Mouse (Mus musculus) lung, postnatal 14 days (tissue): ENCODE measurements around the gene Smpd2.
A peak's percentile ranks its signal among the peaks of the same experiment; 100 is the strongest.

Source experiments
- DNase-seq: peaks from one replicate; pipeline ENCODE4 v3.0.0; 2021

Smpd2 gene

DNA sequence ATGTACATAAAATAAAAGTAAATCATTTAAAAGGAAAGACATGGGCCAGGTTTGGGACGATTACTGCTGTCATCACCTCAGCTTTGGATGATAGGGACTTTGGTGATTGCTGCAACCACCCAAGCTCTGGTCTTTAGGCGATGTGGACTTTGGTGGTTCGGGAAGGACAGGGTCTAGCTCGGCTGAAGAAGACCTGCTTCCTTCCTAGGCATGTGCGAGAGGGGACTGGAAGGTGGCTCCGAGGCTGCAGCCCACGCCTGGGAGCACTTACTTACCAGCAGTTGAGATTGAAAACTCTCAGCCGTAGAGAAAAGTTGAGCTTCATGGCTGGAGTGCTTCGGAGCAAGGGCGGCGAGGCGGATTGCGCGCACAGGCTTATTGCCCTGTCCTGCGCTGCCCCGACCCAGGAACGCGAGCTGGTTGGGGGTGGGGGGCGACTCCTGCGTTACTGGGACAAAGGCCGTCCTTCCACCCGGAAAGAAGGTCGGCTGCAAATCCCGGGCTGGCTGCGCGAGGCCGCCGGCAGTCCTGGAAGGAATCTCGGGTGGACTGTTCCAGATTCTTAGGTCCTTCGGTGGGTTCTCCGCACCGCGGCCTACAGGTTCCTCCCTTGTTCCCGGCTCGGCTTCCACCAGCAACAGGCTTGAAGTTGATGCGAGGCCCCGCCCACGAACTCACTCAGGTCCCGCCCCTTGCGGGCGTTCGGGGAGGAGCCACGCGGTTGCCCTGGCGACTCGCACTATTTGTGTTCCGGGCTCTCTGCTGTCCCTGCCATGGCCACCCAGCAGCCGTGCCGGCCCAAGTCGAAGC lies at the start of gene Smpd2, which contains the start of gene Ppil6:
Smpd2 (minus strand) TSS at position 662 of the 810 bp plus-strand sequence.
Ppil6 (plus strand) TSS at position 732 of the 810 bp plus-strand sequence.
- peak; percentile 96 for DNase-seq

DNA sequence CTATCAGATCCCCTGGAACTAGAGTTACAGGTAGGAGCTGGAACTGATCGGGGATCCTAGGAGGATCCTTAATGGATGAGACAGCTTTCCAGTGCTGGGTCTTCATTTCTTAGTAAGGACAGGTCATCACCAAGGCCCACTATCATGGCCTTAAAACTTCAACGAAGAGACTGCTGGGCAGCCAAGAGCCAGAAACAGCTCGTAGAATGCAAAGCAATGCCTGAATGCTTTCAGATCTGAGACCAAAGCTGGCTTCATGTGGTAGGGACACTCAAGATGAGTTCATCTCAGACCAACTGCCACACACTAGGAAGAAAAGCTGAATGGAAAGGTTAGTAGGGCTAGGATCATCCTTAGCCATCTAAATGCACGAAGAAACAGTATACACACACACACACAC lies 48.8 kb upstream of the Smpd2 start:
- no peak for DNase-seq

DNA sequence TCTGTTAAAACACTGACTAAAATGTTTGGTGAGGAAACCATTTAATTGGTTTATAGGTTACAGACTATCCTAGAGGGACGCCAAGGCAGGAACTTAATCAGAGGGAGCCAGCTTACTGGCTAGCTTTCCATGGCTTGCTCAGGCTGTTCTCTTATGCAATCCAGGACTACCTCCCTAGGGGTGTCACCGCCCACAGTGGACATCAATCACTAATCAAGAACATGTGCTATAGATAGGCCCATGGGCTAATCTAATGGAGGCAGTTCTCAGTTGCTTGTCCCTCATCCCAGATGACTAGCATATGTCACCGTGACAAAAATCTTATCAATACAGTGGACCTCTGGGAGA lies 47.8 kb upstream of the Smpd2 start:
- no peak for DNase-seq

DNA sequence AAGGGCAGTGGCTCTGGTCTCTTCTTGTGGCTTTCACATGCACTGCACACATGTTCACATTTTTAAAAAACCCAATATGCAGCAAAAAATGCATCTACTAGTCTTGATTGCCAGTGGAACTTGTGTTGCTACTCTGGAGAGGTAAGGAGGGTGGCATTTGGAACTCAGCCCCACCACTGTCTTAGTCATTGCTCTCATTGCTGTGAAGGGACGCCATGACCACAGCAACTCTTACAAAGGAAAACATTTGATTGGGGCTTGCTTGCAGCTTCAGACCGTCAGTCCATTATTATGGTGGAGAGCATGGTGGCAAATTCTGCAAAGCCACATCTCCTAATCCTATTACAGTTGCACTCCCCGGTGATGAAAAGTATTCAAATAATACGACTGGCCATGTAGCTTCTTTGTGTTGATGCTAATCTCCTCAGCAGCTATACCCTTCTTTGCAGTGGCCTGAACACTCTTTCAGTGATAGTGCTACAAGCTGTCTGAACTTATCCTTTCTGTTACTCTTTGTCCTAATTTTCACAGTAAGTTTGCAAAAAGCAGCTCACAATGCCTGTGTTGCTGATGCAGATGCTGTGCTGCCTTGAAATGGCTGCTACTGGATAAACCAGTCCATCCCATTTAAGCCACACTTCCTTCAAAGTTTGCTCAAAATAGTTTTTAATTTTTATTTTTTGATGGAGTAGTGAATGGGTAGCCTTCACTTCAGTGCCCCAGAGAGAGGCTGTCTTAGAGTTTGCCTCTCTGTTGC lies 47.2 kb upstream of the Smpd2 start:
- no peak for DNase-seq

DNA sequence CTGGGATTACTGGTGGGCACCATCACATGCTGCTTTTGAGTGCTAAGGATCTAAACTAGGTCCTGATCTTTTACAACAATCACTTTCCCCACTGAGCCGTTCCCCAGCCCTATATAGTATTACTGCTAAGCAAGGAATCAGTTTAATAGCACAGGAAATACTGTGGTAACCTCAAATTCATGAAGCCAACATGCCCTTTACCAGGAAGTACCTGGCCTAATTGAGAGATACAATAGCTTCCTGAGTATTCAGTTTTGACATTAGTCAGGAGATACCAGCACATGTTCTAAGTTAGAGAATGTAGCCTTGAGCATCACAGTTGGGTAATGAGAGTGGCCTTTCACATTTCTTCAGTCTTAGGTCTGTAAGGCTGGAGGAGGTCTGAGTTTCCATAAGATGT lies 46.5 kb upstream of the Smpd2 start:
- no peak for DNase-seq

DNA sequence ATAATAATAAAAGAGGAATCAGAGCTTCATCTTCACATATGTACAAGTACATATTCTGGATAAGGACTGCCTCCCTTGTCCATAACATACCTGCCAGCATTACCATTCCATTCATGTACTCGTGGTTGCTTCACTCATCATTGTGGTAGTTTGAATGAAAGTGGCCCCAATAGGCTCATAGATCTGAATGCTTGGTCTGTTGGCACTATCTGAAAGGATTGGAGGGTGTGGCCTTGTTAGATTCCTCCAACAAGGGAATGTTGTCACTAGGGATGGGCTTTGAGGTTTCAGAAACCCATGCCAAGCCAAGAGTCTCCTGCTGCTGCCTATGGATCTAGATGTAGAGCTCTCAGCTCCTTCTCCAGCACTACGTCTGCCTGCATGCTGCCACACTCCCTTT lies 45.8 kb upstream of the Smpd2 start:
- no peak for DNase-seq

DNA sequence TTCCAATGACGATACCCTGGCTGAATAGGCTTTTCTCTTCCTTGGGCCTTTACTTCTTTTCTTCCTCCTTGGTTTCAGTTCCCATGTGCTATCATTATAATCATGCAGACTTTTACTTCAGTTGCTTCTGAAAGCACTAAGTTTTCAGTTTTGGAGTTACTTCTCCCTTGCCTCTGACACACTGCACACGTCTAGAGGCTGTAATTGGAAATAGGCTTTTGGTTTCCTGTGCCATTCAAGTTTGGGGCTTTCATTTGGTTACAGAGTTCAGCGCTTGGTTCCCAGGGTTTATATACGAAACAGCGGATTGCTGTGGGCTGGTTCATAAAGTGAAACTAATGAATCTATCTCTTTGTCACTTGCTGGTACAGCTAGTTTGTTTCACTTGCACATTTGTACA lies 39.8 kb upstream of the Smpd2 start:
- no peak for DNase-seq

DNA sequence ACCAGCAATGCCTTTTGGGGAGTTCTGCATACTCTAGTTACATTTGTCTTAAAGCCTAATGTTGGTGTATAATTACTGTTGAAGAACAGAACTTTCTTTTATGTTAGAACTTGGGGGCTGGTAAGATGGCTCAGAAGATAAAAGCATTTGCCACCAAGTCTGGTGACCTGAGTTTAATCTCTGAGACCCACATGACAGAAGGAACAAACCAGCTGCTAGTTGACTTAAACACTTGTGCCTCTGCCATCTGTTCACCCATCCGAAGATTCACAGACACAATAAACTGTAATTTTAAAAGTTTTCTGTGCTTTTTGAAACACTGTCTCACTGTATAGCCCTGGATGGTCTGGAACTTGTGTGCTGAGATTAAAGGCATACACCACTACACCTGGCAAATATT lies 35.5 kb upstream of the Smpd2 start:
- no peak for DNase-seq

DNA sequence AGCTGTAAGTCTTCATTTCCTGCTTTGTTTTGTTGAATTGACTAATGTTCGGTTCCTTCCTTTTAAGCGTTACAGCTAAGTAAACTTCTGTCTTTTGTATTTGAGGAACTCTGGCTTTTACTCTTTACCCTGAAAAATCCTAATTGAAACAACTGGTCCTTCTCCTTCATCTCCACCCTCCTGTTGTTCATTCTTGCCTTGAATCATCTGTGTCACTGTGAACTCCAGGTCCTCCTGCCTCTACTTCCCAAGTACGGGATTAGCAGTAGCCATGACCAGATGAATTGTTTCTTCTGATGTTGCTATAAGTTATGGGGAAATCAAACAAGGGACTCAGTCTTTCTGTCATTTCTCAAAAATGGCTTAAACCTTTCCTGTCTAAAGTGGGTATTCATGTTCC lies 33.2 kb upstream of the Smpd2 start:
- no peak for DNase-seq

DNA sequence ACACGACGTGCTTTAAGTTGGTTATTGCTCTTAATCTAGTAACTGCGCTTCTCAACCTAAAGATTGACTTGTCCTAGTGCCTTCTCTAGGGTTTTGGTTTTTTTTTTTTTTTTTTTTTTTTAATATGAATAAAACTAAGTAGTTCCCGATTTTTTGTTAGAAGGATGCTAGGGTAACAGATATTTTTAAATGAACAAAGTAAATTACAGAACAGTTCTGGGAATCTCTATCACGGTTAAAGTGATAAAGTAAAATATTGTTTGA lies 30.2 kb upstream of the Smpd2 start:
- DNase-seq: no peak

DNA sequence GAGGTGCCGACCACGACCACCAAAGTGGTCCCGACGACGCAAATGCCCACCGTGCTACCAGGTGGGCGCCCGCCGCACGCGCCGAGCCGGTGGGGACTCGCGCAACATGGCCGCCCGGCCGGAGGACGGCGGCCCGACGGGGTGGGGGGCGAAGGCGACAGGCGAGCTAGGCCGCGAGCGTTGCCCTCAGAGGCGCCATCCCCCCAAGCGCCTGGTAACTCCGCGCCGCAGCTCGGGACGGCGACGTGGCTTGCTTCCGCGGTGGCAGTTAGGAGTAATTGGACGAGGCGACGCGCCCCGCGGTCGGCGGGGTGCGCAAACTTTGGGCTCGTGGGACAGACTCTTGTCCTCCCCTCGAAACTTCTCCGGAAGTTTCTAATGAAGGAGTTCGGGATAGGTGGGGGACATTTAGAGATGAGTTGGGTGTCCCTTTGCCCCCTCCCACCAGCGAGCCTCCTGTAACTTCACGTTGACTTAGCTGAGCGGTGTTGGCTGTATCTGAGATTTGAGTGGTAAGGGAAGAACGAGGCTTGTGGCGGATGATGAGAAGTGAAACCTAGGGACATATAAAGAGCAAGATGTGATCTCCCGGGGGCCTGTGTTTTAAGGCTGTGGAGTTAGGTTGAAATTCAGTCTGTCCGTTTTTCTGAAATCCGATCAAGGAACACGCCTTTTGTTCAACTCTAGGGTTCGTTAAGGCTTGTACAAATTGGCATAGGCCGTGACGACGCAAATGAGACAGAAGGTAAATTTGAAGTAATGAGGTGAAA lies 29.7 kb upstream of the Smpd2 start:
- peak; percentile 57 for DNase-seq

DNA sequence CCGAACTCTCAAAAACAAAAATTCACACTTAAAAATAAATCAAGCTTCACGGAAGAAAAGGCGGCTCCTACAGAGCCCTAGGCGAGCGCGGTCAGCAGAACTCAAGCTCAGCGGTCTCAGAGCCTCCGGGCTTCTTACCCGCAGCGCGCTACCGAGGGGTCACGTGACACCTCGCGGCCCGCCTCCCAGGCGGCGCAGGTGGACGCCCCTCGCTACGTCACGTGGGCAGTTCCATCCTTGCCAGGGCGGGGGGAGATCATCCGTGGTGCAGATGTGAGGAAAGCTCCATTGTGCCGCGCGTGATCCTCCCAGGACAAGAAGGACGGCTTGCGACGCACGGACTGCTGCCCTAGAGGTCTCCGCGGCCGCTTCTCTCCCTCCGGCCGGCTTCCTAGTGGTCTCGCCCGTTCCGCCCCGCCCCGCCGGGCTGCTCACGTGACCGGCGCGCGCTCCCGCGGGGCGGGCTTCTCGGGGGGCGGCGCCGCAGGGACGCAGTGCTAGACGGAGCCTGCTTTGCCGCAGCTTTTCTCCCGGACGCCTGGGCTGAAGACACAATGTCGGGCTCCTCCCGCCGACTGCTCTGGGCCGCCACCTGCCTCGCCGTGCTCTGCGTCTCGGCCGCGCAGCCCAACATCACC lies 28.9 kb upstream of the Smpd2 start, which contains the start of gene Cd164:
Cd164 (plus strand) TSS at position 434 of the 638 bp plus-strand sequence.
- peak; percentile 93 for DNase-seq

DNA sequence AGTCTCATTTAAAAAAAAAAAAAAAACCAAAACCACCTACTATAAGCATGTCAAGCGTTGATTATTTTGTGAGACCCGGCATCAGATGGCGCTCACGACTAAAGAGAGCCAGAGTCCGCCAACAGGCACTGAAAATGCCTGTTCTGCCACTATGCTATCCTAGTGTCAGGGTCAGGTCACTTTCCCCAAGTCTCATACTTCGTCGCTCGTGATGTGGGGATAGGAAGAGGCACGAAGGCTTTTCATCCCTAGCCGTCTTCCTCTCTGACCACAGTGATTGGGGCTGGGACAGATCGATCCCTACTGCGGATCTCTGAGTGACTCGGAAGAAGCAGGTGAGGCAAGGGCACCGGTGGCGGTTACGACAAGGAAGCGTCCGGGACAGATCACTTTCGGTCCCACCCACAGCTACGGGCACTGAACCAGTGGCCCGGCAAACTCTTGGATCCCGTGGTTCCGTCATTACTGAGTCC lies 28.4 kb upstream of the Smpd2 start:
- peak; percentile 69 for DNase-seq

DNA sequence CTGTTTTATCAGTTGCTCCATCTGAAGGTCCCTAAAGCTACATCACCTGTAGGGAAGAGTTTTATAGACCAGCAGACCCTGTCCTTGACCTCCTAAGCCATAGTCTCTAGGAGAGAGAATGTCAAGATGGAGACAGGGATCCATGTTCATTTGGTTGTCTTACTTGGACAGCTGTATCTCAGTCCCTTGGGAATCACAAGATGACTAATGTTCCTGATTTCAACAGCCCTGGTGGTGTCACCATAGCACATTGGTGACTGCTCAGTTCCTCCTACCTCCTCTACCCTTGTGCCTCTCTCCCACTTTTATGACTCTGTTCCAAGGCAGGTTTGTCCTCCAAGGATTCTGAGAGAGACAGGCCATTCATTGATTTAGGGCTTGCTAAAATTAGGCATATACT lies 24.8 kb upstream of the Smpd2 start:
- no peak for DNase-seq

DNA sequence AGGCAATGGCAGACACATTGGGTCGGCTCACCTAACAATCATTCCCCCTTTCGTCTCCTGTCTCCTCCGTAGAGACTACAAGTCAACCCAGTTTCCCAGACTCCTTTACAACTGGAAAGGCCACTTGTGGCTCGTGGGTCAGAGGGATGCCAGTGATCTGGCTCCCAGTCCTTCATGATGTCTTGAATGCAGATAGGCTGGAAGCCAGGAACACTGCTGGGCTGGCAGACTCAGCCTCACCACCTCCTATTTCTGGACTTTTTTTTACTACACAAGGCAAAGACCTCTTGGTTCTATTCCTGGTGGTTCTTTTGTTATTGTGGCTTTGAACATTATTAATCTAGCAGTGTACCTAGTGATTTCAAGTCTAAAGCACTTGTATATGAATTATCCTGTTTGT lies 24.1 kb upstream of the Smpd2 start:
- no peak for DNase-seq

DNA sequence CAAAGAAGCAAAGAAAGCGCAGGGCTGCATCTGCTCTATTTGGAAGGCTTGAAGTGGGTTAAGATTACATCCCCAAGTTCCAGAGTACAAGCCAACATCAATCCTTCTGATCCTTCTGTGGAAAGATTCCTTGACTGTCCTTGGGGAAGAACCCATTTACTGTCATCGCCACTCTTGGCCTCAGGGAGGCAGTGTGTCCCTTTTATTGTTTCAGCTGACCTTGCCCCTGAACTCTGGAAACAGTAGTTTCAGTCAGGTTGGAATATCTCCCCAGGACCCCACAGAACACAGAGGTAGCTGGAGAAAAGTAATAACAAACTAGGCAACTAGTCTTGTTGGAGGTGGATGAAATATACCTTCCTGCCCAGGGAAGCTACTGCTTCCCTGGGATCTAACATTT lies 19.0 kb upstream of the Smpd2 start:
- peak; percentile 42 for DNase-seq

DNA sequence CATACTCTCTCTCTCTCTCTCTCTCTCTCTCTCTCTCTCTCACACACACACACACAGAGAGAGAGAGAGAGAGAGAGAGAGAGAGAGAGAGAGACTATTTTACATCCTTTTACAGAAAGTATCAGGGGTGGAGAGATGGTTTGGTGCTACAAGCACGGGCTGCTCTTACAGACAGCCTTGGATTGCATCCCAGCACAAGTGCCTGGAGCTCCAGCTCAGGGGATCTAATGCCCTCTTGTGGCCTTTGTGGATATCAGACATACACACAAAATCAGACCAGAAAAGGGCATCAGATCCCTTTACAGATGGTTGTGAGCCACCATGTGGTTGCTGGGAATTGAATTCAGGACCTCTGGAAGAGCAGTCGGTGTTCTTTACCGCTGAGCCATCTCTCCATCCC lies 15.3 kb upstream of the Smpd2 start:
- peak; percentile 78 for DNase-seq

DNA sequence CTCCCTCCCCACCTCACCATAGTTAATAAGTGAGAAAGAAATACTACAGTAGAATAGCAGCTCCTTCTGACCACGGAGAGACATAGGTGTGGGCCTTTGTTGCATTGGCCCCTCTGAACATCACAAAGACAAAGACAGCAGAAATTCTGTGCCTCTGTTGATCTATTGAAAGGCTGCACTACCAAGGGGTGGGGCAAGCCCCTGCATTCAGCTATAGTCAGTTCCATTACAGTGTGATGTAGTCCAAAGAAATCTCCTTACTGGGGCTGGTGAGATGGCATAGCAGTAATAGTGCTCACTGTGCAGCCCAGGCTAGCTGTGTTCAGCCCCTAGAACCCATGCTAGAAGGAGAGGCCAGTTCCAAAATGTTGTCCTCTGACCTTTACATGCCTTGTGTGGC lies 14.8 kb upstream of the Smpd2 start:
- no peak for DNase-seq

DNA sequence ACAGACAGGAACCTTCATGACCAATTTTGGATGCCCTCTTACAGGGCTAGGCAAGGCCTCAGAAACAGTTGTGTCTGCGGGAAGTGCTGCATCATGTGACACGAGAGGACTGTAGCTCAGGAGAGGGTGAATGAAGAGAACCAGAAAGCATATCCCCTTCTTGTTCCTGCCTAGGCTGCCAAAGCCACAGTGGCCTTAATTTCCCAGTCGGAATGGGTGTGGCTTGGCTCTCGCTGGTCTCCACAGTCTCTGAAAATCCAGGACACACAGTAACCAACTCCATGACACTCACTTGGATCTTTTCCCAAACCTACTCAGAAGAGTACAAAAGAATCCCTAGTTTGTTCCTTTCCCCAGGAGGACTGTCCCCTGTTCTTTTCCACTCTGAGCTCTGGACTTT lies 10.8 kb upstream of the Smpd2 start:
- DNase-seq: peak; percentile 32

DNA sequence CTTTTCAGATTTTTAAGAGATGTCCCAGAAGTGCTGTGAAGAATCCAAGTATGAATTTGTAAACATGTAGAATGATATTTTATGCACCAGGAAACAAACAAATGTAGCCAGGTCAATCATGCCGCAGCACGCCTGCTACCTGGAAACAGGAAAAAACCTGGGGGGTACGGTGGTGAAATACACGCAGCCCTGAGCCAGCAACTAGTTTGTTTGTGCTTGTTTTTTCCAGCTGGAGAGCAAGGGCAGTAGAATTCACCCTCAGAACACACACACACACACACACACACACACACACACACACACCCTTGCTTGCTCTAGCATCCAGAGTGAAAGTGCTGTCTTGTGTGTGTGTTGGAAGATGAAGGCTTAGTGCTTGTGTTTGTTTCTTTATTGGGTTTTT lies 942 bp upstream of the Smpd2 start:
- DNase-seq: no peak

DNA sequence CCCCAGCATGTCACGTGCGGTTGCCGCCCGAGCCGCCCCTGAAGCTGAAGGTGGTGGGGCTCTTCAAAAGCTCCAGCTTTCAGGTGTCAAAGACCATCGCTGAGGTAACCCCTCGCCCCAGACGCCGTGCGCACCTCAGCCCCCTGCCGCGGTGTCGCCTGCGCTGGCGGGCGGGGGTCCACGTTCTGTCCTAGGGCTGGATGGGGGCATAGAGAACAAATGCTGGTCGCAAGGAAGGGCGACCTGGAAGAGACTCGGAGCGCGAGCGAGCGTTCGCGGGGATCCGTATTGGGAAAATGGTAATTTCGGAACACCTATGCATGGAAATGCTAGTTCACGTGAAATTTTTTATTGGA lies 327 bp upstream of the Smpd2 start:
- DNase-seq: no peak

DNA sequence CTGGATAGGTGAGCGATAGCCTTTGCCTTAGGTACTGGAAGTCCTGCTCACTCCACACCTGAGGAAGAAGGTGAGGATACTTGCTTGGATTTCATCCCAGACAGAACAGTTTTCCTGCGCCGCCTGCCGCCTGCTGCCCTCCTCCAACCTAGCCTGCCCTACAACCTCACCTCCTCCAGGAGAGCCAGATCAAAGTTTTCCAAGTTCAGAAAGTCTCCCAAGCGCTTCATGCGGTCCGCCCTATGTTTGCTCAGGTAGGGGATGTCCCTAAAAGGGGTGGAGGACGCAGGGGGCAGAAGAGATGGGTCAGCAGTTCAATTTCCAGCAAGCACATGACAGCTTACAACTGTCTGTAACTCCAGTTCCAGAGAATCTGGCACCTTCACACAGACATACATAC lies 875 bp downstream of the Smpd2 start:
- DNase-seq: peak; percentile 12

DNA sequence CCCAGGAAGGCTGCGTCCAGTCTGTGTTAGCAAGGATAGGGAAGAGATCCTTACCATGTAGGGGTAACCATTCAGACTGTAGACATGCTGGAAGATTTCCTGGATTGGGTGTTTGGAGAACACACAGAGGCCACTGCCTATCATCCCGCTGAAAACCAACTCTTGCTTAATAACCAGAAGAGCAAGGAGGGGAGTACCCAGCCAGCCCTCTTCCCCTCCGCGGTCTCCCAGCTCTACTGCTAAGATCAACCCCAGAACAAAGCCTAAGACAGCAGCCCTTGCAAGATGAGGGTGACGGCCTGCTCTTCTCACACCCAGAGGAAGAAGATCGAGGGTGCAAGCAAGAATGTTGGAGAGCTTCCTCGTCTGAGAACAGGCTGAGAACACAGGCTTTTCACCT lies 1.3 kb downstream of the Smpd2 start:
- DNase-seq: no peak
